In the genomic region with DNA sequence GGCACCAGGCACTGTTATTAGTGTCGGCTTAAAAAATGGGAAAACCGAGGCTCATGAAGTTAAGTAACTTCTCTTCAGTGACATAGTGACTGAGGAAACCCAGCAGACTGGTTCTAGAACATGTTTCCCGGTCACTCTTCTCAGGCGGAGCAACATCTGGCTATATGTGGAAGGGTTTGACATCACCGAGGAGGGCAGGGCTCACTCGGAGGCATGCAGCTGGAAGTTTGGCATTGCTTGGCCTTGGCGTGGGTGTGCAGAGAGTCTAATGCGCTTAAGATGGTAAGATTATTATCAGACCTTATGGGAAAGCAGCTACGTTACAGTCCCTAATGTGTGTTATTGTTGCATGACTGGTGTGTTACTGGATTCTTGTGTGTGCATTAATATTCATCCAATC, we compare ENCODE assay signal across 29 mouse cellular contexts. TPM values are rescaled to one million over a fixed set of nuclear protein-coding genes. Genes with fewer than 3 reads are reported as not detected.
"Had no signal": no experiment of that assay in that cellular context is flagged by ENCODE, and none has a peak within 500 bp of the region (broad histone marks: within the 10 kb centered on the region; RNA-seq: fewer than 3 reads in every experiment).

No protein-coding gene starts in this region.

- ATAC-seq: forebrain, embryonic 13.5 days; forebrain, embryonic 14.5 days; forebrain, embryonic 15.5 days; forebrain, embryonic 16.5 days; forebrain, postnatal 0 days had no signal

- H3K9me3 ChIP-seq: embryonic facial prominence, embryonic 10.5 days; embryonic facial prominence, embryonic 12.5 days; embryonic facial prominence, embryonic 13.5 days; embryonic facial prominence, embryonic 15.5 days; forebrain, embryonic 10.5 days; forebrain, embryonic 12.5 days; forebrain, embryonic 13.5 days; forebrain, embryonic 15.5 days had no signal

- H3K27ac ChIP-seq: embryonic facial prominence, embryonic 10.5 days; embryonic facial prominence, embryonic 12.5 days; embryonic facial prominence, embryonic 13.5 days; embryonic facial prominence, embryonic 15.5 days; forebrain, embryonic 10.5 days; forebrain, embryonic 12.5 days; forebrain, embryonic 13.5 days; forebrain, embryonic 15.5 days; gastrocnemius, adult 2 months; heart, adult 2 months had no signal

- DNase-seq: cerebellum, adult 2 months; cerebellum, adult 8-10 months; cerebellum, adult 9-10 months; cerebellum, adult 9-11 months; cerebellum, postnatal 10 days; cerebellum, postnatal 14 days; cerebellum, postnatal 25 days; cerebellum, postnatal 36 days; embryo, embryonic 11 days; forebrain, postnatal 0 days; gastrocnemius, adult 2 months; gastrocnemius, postnatal 10 days; gastrocnemius, postnatal 14 days; gastrocnemius, postnatal 25 days; gastrocnemius, postnatal 36 days; heart, adult 11 months; heart, adult 18-20 months; heart, adult 2 months had no signal

- H3K4me3 ChIP-seq: embryonic facial prominence, embryonic 10.5 days; embryonic facial prominence, embryonic 12.5 days; embryonic facial prominence, embryonic 13.5 days; embryonic facial prominence, embryonic 15.5 days; erythroblast, embryonic 14.5 days; forebrain, embryonic 10.5 days; forebrain, embryonic 12.5 days; forebrain, embryonic 13.5 days; forebrain, embryonic 15.5 days; gastrocnemius, adult 2 months; heart, adult 2 months had no signal

- H3K27me3 ChIP-seq: embryonic facial prominence, embryonic 13.5 days; embryonic facial prominence, embryonic 15.5 days; forebrain, embryonic 13.5 days; forebrain, embryonic 15.5 days had no signal

- H3K4me2 ChIP-seq: embryonic facial prominence, embryonic 12.5 days; embryonic facial prominence, embryonic 13.5 days; embryonic facial prominence, embryonic 15.5 days; forebrain, embryonic 12.5 days; forebrain, embryonic 13.5 days; forebrain, embryonic 15.5 days had no signal

- H3K36me3 ChIP-seq: embryonic facial prominence, embryonic 10.5 days; embryonic facial prominence, embryonic 12.5 days; embryonic facial prominence, embryonic 13.5 days; embryonic facial prominence, embryonic 15.5 days; forebrain, embryonic 10.5 days; forebrain, embryonic 12.5 days; forebrain, embryonic 15.5 days had no signal

- H3K4me1 ChIP-seq: embryonic facial prominence, embryonic 12.5 days; embryonic facial prominence, embryonic 15.5 days; forebrain, embryonic 15.5 days had no signal

- H3K9ac ChIP-seq: embryonic facial prominence, embryonic 12.5 days; embryonic facial prominence, embryonic 13.5 days; embryonic facial prominence, embryonic 15.5 days; forebrain, embryonic 12.5 days; forebrain, embryonic 13.5 days; forebrain, embryonic 15.5 days; forebrain, postnatal 0 days had no signal

RNA-seq across cellular contexts. Expression of a gene that starts 5.8 kb away (rescaled TPM):
- polyA plus RNA-seq: erythroblast, embryonic 14.5 days had no signal
